Mouse (Mus musculus) stomach, postnatal 0 days (tissue): ENCODE measurements around the gene Pisd. TPM values are rescaled to one million over a fixed set of nuclear protein-coding genes. Genes with fewer than 3 reads are reported as not detected.
"Not testable (repeated sequence)": the region's sequence is repeated elsewhere in the genome, so short reads cannot be mapped to it uniquely, and the experiment has no call there.

Source experiments
- ATAC-seq: fragments of 200-750 bp; cut with Nextera tagmentation; 2 replicates; pipeline ENCODE4 v1.8.0; 2017; ENCODE audit not compliant: low FRiP score, low TSS enrichment
- DNase-seq: peaks from one replicate; pipeline ENCODE4 v3.0.0-alpha.2; 2016; ENCODE audit warnings: low spot score
- H3K27ac ChIP-seq: fragments of 300-500 bp; sonication (generic); replicated peaks from 2 replicates; pipeline ENCODE4 v1.5.1; 2014; ENCODE audit warnings: mild to moderate bottlenecking, control low read depth
- H3K27me3 ChIP-seq: fragments of 300-500 bp; sonication (generic); 2 replicates; pipeline ENCODE4 v1.6.1; 2014; ENCODE audit warnings: low read length; ENCODE audit not compliant: control insufficient read depth, insufficient read depth
- H3K36me3 ChIP-seq: fragments of 300-500 bp; sonication (generic); 2 replicates; pipeline ENCODE4 v1.6.1; 2014; ENCODE audit warnings: low read length, mixed read lengths; ENCODE audit not compliant: control insufficient read depth, insufficient read depth
- H3K4me1 ChIP-seq: fragments of 300-500 bp; sonication (generic); replicated peaks from 2 replicates; pipeline ENCODE4 v1.6.1; 2014; ENCODE audit warnings: antibody characterized with exemption; ENCODE audit not compliant: control insufficient read depth, insufficient read depth
- H3K4me2 ChIP-seq: fragments of 300-500 bp; sonication (generic); replicated peaks from 2 replicates; pipeline ENCODE4 v1.6.1; 2014; ENCODE audit warnings: low read depth, mild to moderate bottlenecking, control low read depth, moderate library complexity
- H3K4me3 ChIP-seq: fragments of 300-500 bp; sonication (generic); 2 replicates; pipeline ENCODE4 v1.5.1; 2014; ENCODE audit warnings: low read depth, low read length, control low read depth
- H3K9ac ChIP-seq: fragments of 300-500 bp; sonication (generic); 2 replicates; pipeline ENCODE4 v1.6.1; 2014; ENCODE audit warnings: mild to moderate bottlenecking, low read length, control low read depth, mixed read lengths
- H3K9me3 ChIP-seq: fragments of 300-500 bp; sonication (generic); 2 replicates; pipeline ENCODE4 v1.6.1; 2016; ENCODE audit warnings: low read length; ENCODE audit not compliant: control insufficient read depth
- CTCF ChIP-seq: IDR thresholded peaks from 2 replicates; pipeline ENCODE4 v1.5.1; 2016; ENCODE audit warnings: antibody characterized with exemption, low read depth, mild to moderate bottlenecking, moderate library complexity
- EP300 ChIP-seq: optimal IDR thresholded peaks from 2 replicates; pipeline ENCODE3; 2016; ENCODE audit warnings: antibody characterized with exemption
- WGBS: fragments of 180-500 bp; shearing (Covaris S2); extraction: QIAGEN DNeasy Blood & Tissue Kit; methylation state at CpG from one replicate; pipeline ENCODE4 v1.1.7; 2014; 5-methylcytosine and 5-hydroxymethylcytosine counted together
- polyA plus RNA-seq: library from polyadenylated mRNA; unstranded; fragments of >200 nt; fragmentation: Nextera tagmentation; extraction: Ambion mirVana; gene quantifications from 2 replicates; pipeline ENCODE4 v1.2.1, GENCODE M21; 2015

The Pisd gene
- polyA plus RNA-seq, 1 experiment from 2014 or later = 69.4 TPM

DNA sequence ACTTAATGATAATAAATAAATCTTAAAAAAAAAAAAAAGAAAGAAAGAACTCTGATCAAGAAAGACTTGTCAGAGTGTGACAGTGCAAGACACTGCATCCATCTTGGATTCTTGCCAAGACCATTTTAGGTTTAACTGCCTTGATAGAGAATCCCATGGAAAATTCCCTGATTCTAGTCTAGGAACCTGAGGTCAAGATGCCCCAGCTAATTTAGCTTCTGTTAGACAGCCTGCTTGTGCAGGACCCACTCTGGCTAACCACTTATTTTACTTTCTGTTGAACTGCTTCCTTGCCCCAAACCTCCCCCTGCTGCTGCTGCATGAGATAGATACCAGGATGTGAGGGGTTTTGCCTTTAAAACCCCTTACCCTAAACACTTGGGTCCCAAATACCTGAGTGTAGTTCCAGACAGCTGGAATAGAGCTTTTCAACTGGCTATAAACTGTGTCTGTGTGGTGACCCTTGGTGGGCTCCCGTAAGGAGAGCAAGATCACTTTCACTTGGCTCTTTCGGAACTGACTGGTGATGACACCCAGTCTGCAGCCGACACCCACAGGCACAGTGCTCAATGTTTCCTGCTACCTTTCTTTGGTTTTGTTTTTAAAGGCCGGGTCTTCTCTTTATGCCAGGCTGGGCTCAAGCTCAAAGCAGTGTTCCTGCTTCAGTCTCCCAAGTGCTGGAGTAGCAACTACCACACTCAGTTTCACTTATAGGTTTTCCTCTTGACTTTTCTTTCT lies 17.6 kb downstream of the Pisd start:
- no peak overlapping the region for H3K4me2 ChIP-seq
- ATAC-seq (no peak), DNase-seq (no peak)
- 91% methylated on average over 4 of the region's 4 CpGs for WGBS
- no peak overlapping the region for H3K9ac ChIP-seq
- H3K27ac ChIP-seq = no peak overlapping the region
- no peak overlapping the region for H3K4me3 ChIP-seq
- H3K9me3 ChIP-seq = no peaks in the 10 kb centered on the region
- no peak for TF ChIP-seq EP300
- no peak for TF ChIP-seq CTCF
- no peaks in the 10 kb centered on the region for H3K27me3 ChIP-seq
- no peaks in the 10 kb centered on the region for H3K36me3 ChIP-seq
- no peaks in the 10 kb centered on the region for H3K4me1 ChIP-seq

DNA sequence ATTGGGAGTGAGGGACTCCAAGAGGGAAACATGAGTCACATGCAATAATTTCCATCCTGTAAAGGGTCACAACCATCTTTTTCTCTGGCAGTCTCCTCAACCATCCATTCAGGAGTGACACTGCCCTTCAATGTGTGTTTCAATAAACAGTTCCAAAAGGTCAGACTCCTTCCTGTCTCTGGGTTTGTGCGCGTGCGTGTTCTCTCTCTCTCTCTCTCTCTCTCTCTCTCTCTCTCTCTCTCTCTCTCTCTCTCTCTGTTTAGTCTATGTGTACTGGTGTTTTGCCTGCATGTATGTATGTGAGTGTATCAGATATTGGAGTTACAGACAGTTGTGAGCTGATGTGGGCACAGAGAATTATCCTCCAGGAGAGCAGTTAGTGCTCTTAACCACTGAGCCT lies 18.4 kb downstream of the Pisd start:
- Histone ChIP-seq H3K9me3 (no peaks in the 10 kb centered on the region), H3K4me3 (no peak overlapping the region), H3K4me2 (no peak overlapping the region), H3K27ac (no peak overlapping the region), H3K4me1 (no peaks in the 10 kb centered on the region), H3K36me3 (no peaks in the 10 kb centered on the region), H3K9ac (no peak overlapping the region), H3K27me3 (no peaks in the 10 kb centered on the region)
- TF ChIP-seq EP300 = no peak
- no peak for TF ChIP-seq CTCF
- ATAC-seq = no peak
- no peak for DNase-seq
- WGBS = 63% methylated on average over 3 of the region's 3 CpGs

GRCm38 (mm10) chr5:32761566-32762140 lies 23.8 kb downstream of the Pisd start:
- H3K36me3 ChIP-seq = no peaks in the 10 kb centered on the region
- no peak for ATAC-seq
- no peaks in the 10 kb centered on the region for H3K4me1 ChIP-seq
- no peak for DNase-seq
- no peak overlapping the region for H3K4me2 ChIP-seq
- TF ChIP-seq CTCF (no peak), EP300 (no peak)
- H3K27ac ChIP-seq = no peak overlapping the region
- H3K27me3 ChIP-seq = no peaks in the 10 kb centered on the region
- WGBS = 85% methylated on average over 5 of the region's 5 CpGs
- no peak overlapping the region for H3K9ac ChIP-seq
- H3K9me3 ChIP-seq = no peaks in the 10 kb centered on the region
- no peak overlapping the region for H3K4me3 ChIP-seq

DNA sequence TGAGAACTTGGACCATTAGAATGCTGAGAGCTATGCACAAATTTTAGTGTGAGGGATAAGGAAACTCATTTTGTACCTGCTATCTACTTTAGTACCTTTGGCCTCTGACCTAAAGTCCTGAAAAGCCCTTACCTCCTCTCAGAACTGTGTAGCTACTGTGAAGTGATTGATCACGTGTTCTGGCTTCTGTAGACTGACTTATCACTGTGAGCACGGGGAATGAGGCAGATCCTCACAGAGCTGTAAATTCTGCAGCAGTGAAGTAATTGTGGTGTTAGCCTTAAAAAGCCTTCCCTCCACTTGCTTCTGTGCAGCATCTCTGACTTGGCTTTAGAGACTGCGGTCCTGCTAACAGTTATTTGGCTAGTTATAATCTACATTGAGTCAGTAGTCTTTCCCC lies 24.7 kb downstream of the Pisd start:
- Histone ChIP-seq H3K4me3 (no peak overlapping the region), H3K9me3 (no peaks in the 10 kb centered on the region), H3K4me2 (no peak overlapping the region), H3K27ac (no peak overlapping the region), H3K36me3 (no peaks in the 10 kb centered on the region), H3K4me1 (no peaks in the 10 kb centered on the region), H3K27me3 (no peaks in the 10 kb centered on the region), H3K9ac (no peak overlapping the region)
- 66% methylated on average over 3 of the region's 3 CpGs for WGBS
- TF ChIP-seq EP300 (no peak), CTCF (no peak)
- DNase-seq (no peak), ATAC-seq (no peak)

- H3K27me3 ChIP-seq, H3K9me3 ChIP-seq, ATAC-seq, H3K9ac ChIP-seq, H3K4me2 ChIP-seq, H3K4me1 ChIP-seq, H3K27ac ChIP-seq, H3K36me3 ChIP-seq, H3K4me3 ChIP-seq, DNase-seq: not testable (repeated sequence)
- WGBS = 97% methylated on average over 18 of the region's 18 CpGs
Observed at GRCm38 (mm10) chr5:32760352-32760751, 25.1 kb downstream of the Pisd start.

DNA sequence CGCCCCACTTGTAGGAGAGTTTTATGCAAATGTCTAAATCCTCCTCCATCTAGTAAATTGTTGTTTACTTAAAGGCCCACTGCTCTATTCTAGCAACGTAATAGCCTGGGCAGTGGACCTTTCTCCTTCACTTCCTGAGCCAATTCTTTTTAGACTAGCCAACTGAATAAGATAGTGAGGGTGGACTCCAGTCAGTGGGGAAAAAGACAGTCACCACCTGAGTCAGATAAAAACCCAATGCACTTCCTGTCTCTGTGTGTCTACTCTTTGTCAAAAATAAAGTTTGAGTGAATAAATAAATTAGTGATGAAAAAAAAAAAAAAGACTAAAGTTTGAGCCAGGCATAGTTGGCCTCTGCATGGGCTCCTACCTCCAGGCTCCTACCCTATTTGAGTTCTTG lies 25.8 kb downstream of the Pisd start:
- no peaks in the 10 kb centered on the region for H3K36me3 ChIP-seq
- no peak overlapping the region for H3K27ac ChIP-seq
- no peak overlapping the region for H3K4me2 ChIP-seq
- TF ChIP-seq CTCF (no peak), EP300 (no peak)
- H3K27me3 ChIP-seq = no peaks in the 10 kb centered on the region
- H3K4me3 ChIP-seq = no peak overlapping the region
- no peaks in the 10 kb centered on the region for H3K4me1 ChIP-seq
- no peak for DNase-seq
- no peaks in the 10 kb centered on the region for H3K9me3 ChIP-seq
- no peak overlapping the region for H3K9ac ChIP-seq
- 78% methylated on average over 2 of the region's 2 CpGs for WGBS
- ATAC-seq = no peak
